Mouse (Mus musculus) megakaryocyte, embryonic 14.5 days (primary cell): ENCODE measurements at regions not wholly inside any gene's neighbourhood (a gene's known extent, or its start where the extent isn't known, plus 50 kb on each side); places are given as distances from the start of the nearest gene placed in this dataset.

Source experiments
- FLI1 ChIP-seq: IDR thresholded peaks from 2 replicates; pipeline ENCODE4 v1.6.1; 2012; ENCODE audit warnings: low read length, inconsistent platforms, mixed read lengths
- GATA1 ChIP-seq: IDR thresholded peaks from 3 replicates; pipeline ENCODE4 v1.6.1; 2012; ENCODE audit warnings: mixed read lengths, low read length, inconsistent platforms, borderline replicate concordance

DNA sequence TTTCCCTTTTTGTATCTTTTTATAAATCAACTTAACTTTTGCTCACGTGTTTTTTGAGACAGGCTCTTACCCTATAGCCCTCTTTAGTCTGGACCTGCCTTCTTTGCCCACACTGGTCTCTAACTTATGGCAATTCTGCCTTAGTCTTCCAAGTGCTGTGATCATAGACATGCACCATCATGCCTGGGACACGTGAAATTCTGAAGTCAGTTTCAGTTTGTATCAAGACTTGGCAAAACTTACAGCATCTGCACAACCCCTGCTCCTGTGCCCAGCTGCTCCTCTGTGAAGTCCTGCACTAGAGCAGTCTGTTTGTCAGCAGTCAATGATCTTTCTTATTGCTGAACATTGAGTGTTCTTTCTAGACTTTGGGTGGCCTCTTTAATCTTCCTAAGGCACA, 114.3 kb upstream of the Tsc22d2 start:
- no peak for TF ChIP-seq GATA1
- no peak for TF ChIP-seq FLI1
